Mouse (Mus musculus): ENCODE data around the gene Cmtm6. TPM values are rescaled to one million over a fixed set of nuclear protein-coding genes. Genes with fewer than 3 reads are reported as not detected.
A peak's percentile ranks its signal among the peaks of the same experiment; 100 is the strongest.

The Cmtm6 gene
- polyA plus RNA-seq, 1 experiment, result 23.9 TPM

- DNase-seq (ENCODE audit: extremely low spot score in 1 of 2, low spot score in 1 of 2), result no peak
Measured at GRCm38 (mm10) chr9:114794491-114794890, 63.6 kb downstream of the Cmtm6 start.

- no peak for DNase-seq (ENCODE audit: extremely low spot score in 1 of 2, low spot score in 1 of 2)
Measured at GRCm38 (mm10) chr9:114796473-114797050, 65.6 kb downstream of the Cmtm6 start.

GRCm38 (mm10) chr9:114797329-114798004 is 66.6 kb downstream of the Cmtm6 start:
- DNase-seq (ENCODE audit: extremely low spot score in 1 of 2, low spot score in 1 of 2), result peak; percentile 66 to 94

GRCm38 (mm10) chr9:114798845-114799244 is 67.9 kb downstream of the Cmtm6 start:
- no peak for DNase-seq (ENCODE audit: extremely low spot score in 1 of 2, low spot score in 1 of 2)

Other genes with a start within 250 kb of the Cmtm6 start
- not detected in 2 replicates for gene Ccr4, start 226.2 kb upstream of the Cmtm6 start, polyA plus RNA-seq (2012; rRNA removed)
- 0.17 TPM in 1 of 2 replicates, not detected in the other for gene C130032M10Rik, start 215.4 kb upstream of the Cmtm6 start, polyA plus RNA-seq (2012; rRNA removed)
- gene Trim71, start 166.7 kb upstream of the Cmtm6 start, polyA plus RNA-seq (2012; rRNA removed), result 0.13 and 0.26 TPM in 2 replicates
- gene Cnot10, start 90.9 kb upstream of the Cmtm6 start, polyA plus RNA-seq (2012; rRNA removed), result 78.8 and 83.4 TPM in 2 replicates
- gene Dync1li1, start 42.3 kb upstream of the Cmtm6 start, polyA plus RNA-seq (2012; rRNA removed), result 49.7 and 56.9 TPM in 2 replicates
- 9.5 and 9.8 TPM in 2 replicates for gene Cmtm7, start 50.7 kb downstream of the Cmtm6 start, polyA plus RNA-seq (2012; rRNA removed)
- 4.7 and 4.8 TPM in 2 replicates for gene Cmtm8, start 113.0 kb downstream of the Cmtm6 start, polyA plus RNA-seq (2012; rRNA removed)
- gene Gpd1l, start 202.9 kb downstream of the Cmtm6 start, polyA plus RNA-seq (2012; rRNA removed), result 59.7 and 61.4 TPM in 2 replicates
- gene Osbpl10, start 247.5 kb downstream of the Cmtm6 start, polyA plus RNA-seq (2012; rRNA removed), result 17.6 and 18.7 TPM in 2 replicates